Mouse (Mus musculus) forelimb bud, embryonic 11.5 days (tissue): ENCODE measurements at regions not wholly inside any gene's neighbourhood (a gene's known extent, or its start where the extent isn't known, plus 50 kb on each side); places are given as distances from the start of the nearest gene placed in this dataset.

Experiments used
- DNase-seq: peaks from one replicate; pipeline ENCODE4 v3.0.0-alpha.2; 2012; ENCODE audit warnings: low read depth, low spot score

DNA sequence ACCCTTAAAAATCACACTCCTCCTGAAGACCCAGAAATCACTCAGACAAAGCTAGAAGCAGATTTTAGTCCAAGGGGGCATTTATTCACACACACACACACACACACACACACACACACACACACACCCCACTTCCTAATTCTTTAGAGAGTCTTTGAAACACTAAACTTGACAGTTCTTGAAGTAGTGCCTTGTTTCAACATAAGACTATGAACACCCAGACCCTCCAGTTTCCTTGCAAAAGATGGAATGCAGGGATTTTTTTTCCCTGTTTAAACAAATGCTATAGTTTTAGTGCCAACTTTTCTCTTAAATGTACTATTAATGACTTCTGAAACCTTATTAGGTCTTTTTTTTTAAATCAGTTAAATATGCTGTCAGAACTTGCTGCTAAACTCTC lies 279.2 kb upstream of the Fat1 start:
- DNase-seq = no peak

DNA sequence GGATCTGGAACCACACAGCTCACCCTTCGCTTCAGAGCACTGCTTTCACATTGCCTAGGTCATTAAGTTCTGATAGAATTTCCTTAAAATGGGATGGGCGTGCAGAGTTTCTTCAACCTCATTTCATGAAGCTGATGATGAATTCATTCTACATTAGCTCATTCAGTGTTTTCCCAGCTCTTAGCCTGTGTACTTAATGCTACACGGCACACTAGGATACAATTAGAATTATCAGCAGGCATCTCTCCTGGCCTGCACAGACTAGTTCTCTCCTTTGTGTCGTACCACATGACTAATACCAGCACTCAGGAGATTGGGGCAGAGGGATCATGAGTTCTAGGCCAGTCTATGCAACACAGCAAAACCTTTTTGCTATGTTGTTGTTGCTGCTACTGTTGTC lies 278.8 kb upstream of the Fat1 start:
- no peak for DNase-seq

DNA sequence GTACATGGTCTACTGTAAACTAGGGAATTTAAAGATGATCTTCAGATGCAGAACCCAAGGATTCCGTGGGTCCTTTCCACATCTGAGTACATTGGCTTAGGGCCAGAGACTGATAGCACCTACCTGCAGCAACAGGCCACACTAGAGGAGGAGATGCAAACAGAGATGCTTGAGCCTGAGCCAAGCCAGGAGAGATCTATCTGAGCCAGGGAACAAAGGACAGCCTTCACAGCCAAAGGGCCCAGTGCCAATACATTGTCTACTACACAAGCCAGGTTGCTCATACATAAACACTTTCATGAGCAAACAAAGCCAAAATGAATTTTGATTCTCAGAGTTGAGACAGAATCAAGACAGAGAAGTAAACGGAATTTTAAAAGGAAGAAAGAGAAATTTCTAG lies 273.6 kb upstream of the Fat1 start:
- no peak for DNase-seq

GRCm38 (mm10) chr8:44687126-44687525 lies 248.1 kb upstream of the Fat1 start:
- no peak for DNase-seq

DNA sequence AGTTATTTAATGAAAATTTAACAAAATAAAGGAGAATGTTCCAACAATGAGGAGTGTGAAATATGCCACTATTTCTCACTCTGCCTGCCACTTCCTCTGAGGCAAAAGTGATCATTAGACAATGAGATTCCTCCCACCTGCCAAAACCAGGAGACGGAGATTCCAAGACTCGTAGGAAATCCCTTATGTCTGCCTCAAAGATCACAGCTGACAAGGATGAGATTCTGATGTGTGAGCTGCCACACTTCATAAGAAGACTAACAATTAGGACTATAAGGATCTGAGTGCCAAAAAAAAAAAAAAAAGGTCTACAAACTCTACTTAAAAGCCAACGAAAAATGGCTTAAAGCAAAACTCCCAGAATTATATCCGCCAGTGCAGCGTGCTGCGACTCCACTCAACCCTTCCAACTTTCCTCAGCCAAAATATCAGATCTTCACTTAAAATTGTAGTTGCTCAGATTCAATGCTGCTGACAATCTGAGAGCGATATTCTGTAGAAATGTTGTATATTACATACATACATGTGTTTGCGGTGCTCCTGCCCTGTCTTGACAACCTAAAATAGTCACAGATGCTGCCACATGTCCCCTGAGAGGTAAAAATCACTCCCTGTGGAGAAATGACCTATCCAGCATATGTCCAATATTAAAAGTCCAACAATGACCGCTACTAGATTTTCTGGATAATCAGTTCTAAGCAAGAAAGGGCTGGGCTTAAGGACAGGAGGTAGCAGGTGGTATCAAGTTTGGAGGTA lies 245.2 kb upstream of the Fat1 start:
- no peak for DNase-seq

DNA sequence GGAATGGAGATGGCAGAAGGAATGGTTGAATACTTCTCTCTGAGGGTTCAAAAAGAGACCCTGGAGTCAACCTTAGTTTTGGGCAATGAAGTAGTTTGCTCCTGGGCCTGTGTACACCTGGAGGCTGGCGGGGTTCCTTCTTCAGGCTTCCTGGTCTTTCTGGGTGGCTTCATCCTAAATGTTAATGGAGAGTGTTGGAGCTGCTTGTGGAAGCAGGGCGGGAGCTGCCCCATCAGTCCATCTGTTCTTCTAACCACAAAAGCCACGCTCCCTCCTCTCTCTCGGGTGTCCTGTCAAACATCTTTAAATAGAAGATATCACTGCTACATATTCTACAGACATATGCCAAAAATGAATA lies 244.7 kb upstream of the Fat1 start:
- no peak for DNase-seq

- no peak for DNase-seq
Observed at GRCm38 (mm10) chr8:44691140-44691539, 244.1 kb upstream of the Fat1 start.

DNA sequence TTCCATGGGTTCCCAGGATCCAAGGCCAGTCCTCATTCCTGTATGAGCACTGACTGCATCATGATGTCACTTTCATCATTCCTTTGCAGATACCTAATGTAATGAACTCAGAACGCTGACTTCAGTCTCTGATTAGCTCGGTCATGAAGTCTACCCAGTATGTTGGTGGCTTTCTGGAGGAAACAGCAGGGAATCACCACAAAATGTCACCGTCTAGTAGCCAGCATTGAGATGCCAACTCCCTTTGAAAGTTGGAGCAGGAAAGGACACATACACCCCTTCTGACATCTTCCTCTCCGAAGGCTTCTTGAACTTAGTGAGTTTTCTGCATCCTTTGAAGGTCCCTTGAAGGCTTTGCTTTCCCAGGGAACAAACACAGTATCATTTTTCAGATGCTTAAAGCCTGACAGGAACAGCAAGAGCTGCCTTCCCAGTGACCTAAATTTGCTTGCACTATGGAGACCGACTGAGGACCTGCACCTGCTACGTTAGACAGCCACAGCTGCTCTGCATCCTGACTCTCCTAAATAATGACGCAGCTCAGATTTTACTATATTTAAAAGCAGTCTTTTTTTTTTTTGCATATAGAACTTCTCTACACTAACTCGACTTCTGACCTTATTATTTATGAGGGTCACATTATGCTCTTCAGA lies 243.1 kb upstream of the Fat1 start:
- DNase-seq = no peak

- no peak for DNase-seq
Observed at GRCm38 (mm10) chr8:44694861-44695260, 240.4 kb upstream of the Fat1 start.

GRCm38 (mm10) chr8:44696066-44696853 lies 239.0 kb upstream of the Fat1 start:
- peak; percentile 40 for DNase-seq

GRCm38 (mm10) chr8:44699384-44700105 lies 235.7 kb upstream of the Fat1 start:
- DNase-seq = no peak

DNA sequence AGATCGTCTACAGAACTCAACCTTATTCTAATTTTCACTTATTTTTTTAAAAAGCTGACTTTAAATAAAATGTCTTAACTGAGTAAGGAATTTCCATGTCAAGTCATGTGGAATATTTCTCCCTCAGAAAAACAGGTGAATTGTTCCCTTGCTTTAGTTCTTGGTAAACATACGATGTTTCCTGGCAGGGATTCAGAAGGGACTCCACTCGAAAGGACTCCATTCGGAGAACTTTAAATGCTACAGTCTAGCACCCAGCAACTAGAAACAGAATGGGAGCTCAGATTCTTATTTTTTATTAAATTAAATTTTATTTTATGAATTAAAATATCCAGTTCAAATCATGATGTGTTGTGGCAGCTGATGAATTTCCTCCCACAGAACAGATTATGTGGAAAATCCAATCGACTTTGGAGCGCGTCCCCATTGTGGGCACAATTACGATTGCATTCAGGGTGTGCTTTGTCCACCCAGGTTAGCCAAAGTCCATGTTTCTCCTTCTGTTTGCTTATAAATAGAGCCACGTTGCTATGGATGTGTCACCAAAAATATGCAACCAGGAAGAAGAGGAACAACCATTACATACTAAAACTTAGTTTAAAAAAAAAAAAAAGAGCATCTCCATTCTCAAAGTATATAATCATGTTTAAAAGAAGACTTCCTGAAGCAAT lies 230.5 kb upstream of the Fat1 start:
- no peak for DNase-seq

GRCm38 (mm10) chr8:44708659-44709170 lies 226.5 kb upstream of the Fat1 start:
- DNase-seq = peak; percentile 50

- peak; percentile 58 for DNase-seq
Observed at GRCm38 (mm10) chr8:44709171-44709940, 225.9 kb upstream of the Fat1 start.

DNA sequence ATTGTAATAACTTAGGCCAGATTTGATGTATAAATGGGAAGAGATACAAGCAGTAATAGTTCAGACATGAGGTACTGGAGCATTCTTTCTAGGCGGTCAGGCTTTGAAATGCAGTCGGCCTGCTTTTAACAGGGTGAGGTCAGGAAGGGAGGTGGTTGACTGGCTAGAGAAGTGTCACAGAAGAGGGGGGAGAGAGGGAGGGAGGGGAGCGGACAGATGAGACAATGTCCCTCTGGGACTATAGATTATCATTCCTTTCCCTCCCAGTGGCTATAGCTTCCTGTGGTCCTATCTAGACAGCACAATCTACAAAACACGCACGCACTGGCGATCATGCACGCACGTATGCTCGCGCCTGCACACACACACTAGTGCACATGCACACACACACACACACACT lies 200.7 kb upstream of the Fat1 start:
- DNase-seq = no peak

DNA sequence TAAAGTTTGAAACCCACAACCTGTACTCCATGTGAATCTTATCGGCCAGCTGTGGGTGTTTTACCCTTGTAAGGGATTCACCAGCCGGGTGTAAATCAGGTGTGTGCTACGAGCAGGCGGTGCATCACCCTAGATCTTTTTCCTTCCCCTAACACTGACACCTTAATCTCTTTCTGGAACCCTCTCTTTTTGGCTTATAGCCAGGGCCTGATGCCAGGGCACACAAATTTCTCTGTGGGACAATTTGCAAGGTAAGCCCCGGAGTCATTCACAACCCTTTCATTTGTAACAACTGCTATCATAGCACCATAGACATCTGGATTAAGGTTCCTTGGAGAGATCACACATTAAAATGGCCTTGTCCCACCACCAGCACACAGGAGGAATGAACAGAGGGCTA lies 199.4 kb upstream of the Fat1 start:
- no peak for DNase-seq

GRCm38 (mm10) chr8:44743353-44743752 lies 191.9 kb upstream of the Fat1 start:
- no peak for DNase-seq

DNA sequence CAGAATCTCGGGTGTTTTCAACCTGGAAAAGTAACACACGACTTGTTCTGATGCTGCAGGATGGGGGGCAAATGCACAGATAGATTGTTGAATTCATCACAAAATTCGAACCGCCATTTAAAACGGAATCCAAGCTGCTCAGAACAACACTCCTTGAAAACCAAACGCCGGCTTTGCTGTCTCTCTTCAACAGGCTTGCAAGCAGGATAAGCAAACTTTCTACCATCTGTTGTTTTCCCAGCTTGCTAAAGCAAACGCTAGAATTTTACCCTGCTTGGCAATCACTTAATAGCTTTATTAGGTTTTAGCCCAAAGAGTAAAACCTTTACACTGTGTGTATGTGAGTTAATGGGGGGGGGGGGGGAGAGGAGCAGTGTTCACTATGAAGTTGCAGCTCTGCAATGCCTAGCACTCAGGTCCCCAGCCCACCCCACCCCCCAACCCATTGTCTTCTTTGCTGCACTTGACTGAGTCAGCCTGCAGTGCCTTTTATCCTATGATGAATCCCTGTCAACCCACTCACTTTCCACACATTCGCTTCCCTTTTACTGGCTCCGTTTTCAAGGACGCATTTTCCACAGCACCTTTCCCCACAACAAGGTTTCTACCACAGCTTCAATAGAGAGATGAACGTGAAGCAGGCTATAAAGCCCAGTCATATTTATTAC lies 190.1 kb upstream of the Fat1 start:
- no peak for DNase-seq

GRCm38 (mm10) chr8:44758727-44759126 lies 176.5 kb upstream of the Fat1 start:
- no peak for DNase-seq

DNA sequence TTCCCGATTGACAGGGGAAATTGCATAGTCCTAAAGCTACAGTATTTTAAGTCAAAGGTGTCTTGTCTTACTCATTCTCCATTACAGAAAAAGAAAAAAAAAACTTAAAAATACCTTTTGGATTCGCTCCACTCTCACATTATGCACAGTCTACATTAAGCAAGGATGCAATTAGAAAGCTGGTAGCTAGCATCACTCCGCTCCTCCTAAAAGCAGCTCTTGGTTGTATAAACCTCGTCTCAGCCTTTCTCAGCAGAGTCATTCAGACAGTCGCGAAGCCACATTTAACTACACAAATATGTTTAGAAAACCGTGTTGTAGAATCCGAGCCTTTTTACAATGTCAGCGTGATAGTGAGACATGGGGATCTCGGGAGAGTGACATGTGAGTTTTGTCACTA lies 172.5 kb upstream of the Fat1 start:
- no peak for DNase-seq
